Mouse (Mus musculus) cerebellum, adult 18-20 months (tissue): ENCODE measurements around the gene Twf2.

ENCODE experiments used
- DNase-seq, 2 experiments: peaks; one replicate each; pipeline ENCODE4 v3.0.0; 2021

The Twf2 gene

GRCm38 (mm10) chr9:106211680-106212593, 9.0 kb downstream of the Twf2 start:
- DNase-seq: peak; percentile 78 to 89

GRCm38 (mm10) chr9:106212594-106212981, 9.7 kb downstream of the Twf2 start:
- DNase-seq: no peak

DNA sequence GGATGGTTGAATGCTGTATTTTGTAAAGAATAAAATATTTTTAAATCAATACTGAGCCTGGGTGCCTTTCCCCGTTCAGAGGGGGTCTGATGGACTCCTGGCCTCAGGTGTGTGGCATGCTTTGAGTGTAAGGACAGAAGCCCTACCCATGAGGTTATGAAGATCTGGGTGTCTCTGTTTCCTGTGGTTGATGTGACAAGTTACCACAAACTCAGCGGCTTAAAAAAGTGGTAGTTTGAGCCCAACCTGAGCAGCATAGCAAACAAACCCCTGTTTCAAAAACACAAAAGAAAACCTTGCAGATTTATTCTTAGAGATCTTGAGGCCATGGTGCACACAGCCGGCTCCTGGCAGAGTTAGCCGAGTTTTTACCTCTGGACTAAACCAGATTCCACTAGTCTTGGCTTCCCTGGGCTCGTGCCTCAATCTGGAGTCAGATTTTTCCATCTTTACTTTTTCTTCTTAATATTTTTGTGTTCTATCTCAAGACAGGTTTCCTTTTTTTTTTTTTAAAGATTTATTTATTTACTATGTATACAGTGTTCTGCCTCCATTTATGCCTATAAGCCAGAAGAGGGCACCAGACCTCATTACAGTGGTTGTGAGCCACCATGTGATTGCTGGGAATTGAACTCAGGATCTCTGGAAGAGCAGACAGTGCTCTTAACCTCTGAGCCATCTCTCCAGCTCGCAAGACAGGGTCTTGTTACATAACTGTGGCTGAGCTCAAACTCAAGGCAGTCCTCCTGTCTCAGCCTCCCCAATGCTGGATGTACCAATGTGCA, 12.6 kb downstream of the Twf2 start:
- DNase-seq: no peak

DNA sequence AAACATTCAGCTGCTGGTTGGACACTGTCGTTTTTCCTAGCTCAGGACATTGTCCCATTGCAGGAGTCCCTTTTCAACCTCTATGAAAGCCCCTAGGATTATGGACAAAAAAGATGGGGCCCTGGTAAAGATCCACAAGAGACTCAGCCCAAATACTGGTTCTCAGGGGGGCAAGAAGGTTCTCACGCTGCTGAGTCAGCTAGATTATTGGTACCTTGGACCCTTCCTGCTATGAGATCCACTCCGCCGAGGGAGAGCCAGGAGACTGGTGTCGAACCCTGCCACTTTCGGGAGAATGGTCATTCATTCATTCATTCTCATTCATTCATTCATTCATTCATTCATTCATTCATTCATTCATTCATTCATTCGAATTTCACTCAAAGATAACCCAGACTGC, 14.1 kb downstream of the Twf2 start:
- no peak for DNase-seq

GRCm38 (mm10) chr9:106220894-106221523, 18.1 kb downstream of the Twf2 start:
- no peak for DNase-seq

DNA sequence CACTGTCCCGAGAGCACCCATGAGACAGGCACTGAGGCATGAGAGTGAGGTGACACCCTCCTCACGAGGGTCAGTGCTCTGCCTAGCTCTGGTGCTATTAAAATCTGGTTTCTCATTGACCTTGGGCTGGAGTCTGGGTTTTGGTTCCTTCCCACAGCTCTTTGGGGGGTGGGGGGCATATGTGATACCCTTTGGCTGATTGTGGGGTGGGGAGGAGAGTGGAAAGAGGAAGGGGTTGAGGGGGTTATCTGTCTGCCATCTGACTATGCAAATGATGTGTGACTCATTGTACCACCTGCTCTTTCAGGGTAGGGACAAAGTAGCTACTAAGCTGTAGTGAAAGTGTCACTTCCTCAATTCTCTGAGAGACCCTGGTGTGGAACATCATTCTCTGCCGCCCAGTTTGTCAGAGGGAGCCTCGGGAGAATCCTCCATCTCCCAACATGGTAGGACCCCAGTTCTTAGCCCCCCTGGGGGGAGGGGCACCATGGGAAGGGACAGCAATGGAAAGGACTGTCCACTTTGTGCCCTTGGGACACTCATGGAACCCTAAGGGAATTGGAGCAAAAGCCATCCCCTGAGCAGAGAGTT, 19.4 kb downstream of the Twf2 start, which contains the start of gene Tlr9:
TSS of gene Tlr9 (plus strand) at position 338 of the 591 bp plus-strand sequence.
- DNase-seq: no peak

- no peak for DNase-seq
Measured at GRCm38 (mm10) chr9:106222994-106223393, 20.1 kb downstream of the Twf2 start.

DNA sequence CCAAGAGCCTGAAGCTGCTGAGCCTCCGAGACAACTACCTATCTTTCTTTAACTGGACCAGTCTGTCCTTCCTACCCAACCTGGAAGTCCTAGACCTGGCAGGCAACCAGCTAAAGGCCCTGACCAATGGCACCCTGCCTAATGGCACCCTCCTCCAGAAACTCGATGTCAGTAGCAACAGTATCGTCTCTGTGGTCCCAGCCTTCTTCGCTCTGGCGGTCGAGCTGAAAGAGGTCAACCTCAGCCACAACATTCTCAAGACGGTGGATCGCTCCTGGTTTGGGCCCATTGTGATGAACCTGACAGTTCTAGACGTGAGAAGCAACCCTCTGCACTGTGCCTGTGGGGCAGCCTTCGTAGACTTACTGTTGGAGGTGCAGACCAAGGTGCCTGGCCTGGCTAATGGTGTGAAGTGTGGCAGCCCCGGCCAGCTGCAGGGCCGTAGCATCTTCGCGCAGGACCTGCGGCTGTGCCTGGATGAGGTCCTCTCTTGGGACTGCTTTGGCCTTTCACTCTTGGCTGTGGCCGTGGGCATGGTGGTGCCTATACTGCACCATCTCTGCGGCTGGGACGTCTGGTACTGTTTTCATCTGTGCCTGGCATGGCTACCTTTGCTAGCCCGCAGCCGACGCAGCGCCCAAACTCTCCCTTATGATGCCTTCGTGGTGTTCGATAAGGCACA, 22.7 kb downstream of the Twf2 start:
- no peak for DNase-seq

GRCm38 (mm10) chr9:106226151-106226682, 23.3 kb downstream of the Twf2 start:
- peak; percentile 26 to 48 for DNase-seq

GRCm38 (mm10) chr9:106227790-106228429, 25.0 kb downstream of the Twf2 start:
- no peak for DNase-seq

DNA sequence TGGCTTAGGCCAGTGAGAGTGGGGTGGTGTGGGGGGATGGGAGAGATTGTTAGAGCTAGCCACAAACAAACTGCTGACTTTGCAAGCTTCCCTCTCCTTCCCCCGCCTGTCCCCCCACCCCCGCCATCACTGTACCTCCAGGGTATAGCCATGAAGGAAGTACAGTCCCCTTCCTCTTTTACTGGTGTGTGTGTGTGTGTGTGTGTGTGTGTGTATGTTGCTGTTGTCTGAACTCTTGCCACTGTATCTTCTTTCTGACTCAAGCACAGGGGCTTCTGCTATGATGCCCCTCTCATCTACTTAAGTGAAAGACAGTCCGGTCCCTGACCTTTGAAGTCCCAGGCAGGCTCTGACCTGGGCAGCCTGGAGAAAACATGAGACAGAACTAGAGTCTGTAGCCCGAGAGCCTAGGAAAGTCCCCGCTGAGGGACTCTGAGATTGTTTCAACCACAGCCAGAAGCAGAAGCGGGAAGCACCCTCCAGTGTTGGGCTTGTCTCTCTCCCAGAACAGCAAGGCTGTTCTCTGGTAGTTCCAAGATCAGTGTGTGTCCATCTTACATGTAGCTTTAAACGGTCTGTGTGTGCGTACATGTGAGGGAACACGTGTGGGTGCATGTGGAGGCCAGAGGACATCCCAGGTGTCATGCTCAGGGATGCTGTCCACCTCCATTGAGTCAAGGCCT, 27.3 kb downstream of the Twf2 start:
- DNase-seq: no peak

GRCm38 (mm10) chr9:106230734-106231106, 27.8 kb downstream of the Twf2 start:
- no peak for DNase-seq

DNA sequence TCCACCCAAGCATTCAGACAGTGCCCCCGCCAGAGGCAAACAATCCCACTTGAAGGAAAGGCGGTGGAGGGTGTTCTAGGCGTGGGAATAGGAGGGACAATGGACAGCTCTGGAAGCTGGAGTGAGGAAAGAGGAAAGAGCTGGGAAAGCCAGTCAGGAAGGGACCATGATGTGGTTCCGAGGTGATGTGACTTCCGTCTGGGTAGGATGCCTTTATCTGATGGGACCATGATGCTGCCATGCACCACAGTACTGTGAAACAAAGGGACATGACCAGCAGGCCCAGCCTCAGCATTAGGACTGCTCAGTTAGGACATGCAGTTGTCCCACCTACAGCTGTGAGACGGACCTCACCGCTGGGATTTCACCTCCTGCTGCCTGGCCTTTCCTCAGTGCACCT, 28.3 kb downstream of the Twf2 start:
- DNase-seq: no peak

GRCm38 (mm10) chr9:106231816-106232215, 28.9 kb downstream of the Twf2 start:
- no peak for DNase-seq

DNA sequence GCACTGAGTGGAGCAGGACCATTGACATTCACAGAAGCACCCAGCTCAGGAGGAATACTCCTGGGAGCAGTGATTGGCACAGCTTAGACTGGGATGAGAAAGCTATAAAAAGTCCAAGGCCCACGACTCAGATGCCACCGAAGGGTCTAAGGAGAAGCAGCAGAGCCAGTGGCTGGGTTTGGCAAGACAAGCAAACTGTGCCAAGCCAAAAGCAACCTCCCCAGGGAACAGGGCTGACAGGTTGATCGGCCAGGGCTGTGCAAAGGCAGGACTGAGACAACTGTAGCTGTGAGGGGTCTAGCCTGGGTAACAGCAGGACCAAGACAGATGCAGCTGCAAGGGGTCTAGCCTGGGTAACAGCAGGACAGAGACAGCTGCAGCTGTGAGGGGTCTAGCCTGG, 30.0 kb downstream of the Twf2 start:
- DNase-seq: no peak

DNA sequence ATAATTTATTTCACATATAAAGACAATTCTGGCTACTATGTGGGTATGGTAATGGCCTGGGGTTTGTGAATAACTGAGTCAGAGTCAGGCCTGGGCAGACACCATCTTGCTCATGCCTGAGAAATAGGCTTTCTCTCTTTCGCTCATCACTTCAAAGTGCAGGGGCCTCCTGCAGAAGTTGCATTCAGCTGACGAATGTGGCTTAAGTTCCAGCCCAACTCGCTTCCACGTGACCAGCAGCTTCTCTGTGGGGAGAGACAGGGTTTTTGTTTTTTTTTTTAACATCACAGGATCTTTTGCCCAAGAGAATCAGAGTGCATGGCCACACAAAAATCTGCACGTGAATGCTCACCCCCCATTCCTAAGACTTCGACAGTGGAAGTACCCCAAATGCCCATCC, 31.0 kb downstream of the Twf2 start:
- no peak for DNase-seq

- no peak for DNase-seq
Measured at GRCm38 (mm10) chr9:106235194-106235830, 32.4 kb downstream of the Twf2 start.

DNA sequence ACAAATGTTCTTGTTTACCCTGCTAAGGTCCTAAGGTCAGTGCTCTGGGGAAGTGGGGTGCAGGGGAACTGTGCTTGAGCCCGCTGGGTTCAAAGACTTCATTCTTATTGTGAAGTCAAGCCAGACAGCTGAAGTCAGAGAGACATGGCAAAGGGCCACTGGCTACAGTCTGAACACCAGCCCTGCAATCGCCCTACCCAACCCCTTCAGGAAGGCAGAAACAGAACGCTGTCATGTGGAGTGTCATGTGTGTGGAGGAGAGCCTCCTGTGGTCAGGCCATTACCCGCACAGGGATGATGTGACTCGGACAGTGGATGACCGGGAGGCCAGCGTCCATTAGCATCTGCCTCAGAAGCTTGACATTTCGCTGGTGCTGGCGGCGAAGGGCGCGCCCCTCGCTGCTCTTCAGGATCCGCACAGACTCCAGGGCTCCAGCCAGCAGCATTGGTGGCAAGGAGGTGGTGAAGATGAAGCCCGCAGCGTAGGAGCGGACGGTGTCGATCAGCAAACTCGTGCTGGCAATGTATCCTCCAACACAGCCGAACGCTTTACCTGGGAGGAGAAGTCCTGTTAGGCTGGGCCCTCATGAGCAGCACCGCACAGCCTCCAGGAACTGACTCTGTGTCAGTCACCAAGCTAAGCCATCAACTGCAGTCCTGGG, 33.4 kb downstream of the Twf2 start:
- DNase-seq: no peak

- no peak for DNase-seq
Measured at GRCm38 (mm10) chr9:106236818-106237211, 33.9 kb downstream of the Twf2 start.

- no peak for DNase-seq
Measured at GRCm38 (mm10) chr9:106237401-106237800, 34.5 kb downstream of the Twf2 start.
